Mouse (Mus musculus) stomach, postnatal 0 days (tissue): ENCODE data around the gene Meis2. TPM values are rescaled to one million over a fixed set of nuclear protein-coding genes. Genes with fewer than 3 reads are reported as not detected.

Experiments used
- ATAC-seq: fragments of 200-750 bp; cut with Nextera tagmentation; 2 replicates; pipeline ENCODE4 v1.8.0; 2017; ENCODE audit not compliant: low FRiP score, low TSS enrichment
- DNase-seq: peaks from one replicate; pipeline ENCODE4 v3.0.0-alpha.2; 2016; ENCODE audit warnings: low spot score
- H3K27ac ChIP-seq: fragments of 300-500 bp; sonication (generic); replicated peaks from 2 replicates; pipeline ENCODE4 v1.5.1; 2014; ENCODE audit warnings: mild to moderate bottlenecking, control low read depth
- H3K27me3 ChIP-seq: fragments of 300-500 bp; sonication (generic); 2 replicates; pipeline ENCODE4 v1.6.1; 2014; ENCODE audit warnings: low read length; ENCODE audit not compliant: control insufficient read depth, insufficient read depth
- H3K36me3 ChIP-seq: fragments of 300-500 bp; sonication (generic); 2 replicates; pipeline ENCODE4 v1.6.1; 2014; ENCODE audit warnings: low read length, mixed read lengths; ENCODE audit not compliant: control insufficient read depth, insufficient read depth
- H3K4me1 ChIP-seq: fragments of 300-500 bp; sonication (generic); replicated peaks from 2 replicates; pipeline ENCODE4 v1.6.1; 2014; ENCODE audit warnings: antibody characterized with exemption; ENCODE audit not compliant: control insufficient read depth, insufficient read depth
- H3K4me2 ChIP-seq: fragments of 300-500 bp; sonication (generic); replicated peaks from 2 replicates; pipeline ENCODE4 v1.6.1; 2014; ENCODE audit warnings: low read depth, mild to moderate bottlenecking, control low read depth, moderate library complexity
- H3K4me3 ChIP-seq: fragments of 300-500 bp; sonication (generic); 2 replicates; pipeline ENCODE4 v1.5.1; 2014; ENCODE audit warnings: low read depth, low read length, control low read depth
- H3K9ac ChIP-seq: fragments of 300-500 bp; sonication (generic); 2 replicates; pipeline ENCODE4 v1.6.1; 2014; ENCODE audit warnings: mild to moderate bottlenecking, low read length, control low read depth, mixed read lengths
- H3K9me3 ChIP-seq: fragments of 300-500 bp; sonication (generic); 2 replicates; pipeline ENCODE4 v1.6.1; 2016; ENCODE audit warnings: low read length; ENCODE audit not compliant: control insufficient read depth
- CTCF ChIP-seq: IDR thresholded peaks from 2 replicates; pipeline ENCODE4 v1.5.1; 2016; ENCODE audit warnings: antibody characterized with exemption, low read depth, mild to moderate bottlenecking, moderate library complexity
- EP300 ChIP-seq: optimal IDR thresholded peaks from 2 replicates; pipeline ENCODE3; 2016; ENCODE audit warnings: antibody characterized with exemption
- WGBS: fragments of 180-500 bp; shearing (Covaris S2); extraction: QIAGEN DNeasy Blood & Tissue Kit; methylation state at CpG from one replicate; pipeline ENCODE4 v1.1.7; 2014; 5-methylcytosine and 5-hydroxymethylcytosine counted together
- polyA plus RNA-seq: library from polyadenylated mRNA; unstranded; fragments of >200 nt; fragmentation: Nextera tagmentation; extraction: Ambion mirVana; gene quantifications from 2 replicates; pipeline ENCODE4 v1.2.1, GENCODE M21; 2015

Gene Meis2
- polyA plus RNA-seq, 1 experiment from 2014 or later = 17.7 TPM

DNA sequence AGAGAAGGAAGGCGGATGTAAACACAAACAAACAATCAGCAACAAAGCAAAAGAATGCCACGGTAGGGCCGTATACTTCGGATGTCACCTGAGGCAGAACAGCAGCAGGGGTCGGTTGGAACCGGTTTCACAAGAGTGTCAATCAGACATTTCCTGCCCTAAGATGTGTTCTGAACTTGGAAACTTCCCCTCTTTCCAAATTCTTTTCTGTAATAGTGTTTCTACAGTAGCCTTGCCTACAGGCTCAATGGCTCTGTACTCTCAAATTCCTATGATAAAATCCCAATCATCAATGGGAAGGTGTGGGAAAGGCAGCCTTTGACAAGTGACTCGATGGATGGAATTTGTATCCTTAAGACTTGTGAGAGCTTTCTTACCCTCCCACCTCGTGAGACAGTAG, 96.4 kb downstream of the Meis2 start:
- Histone ChIP-seq H3K9ac (no peak overlapping the region), H3K4me2 (no peak overlapping the region), H3K27ac (no peak overlapping the region), H3K9me3 (no peaks in the 10 kb centered on the region), H3K4me1 (0 out of 2 replicates have a peak, but pooled peaks cover 2% of the 10 kb centered on the region), H3K27me3 (no peaks in the 10 kb centered on the region), H3K36me3 (no peaks in the 10 kb centered on the region), H3K4me3 (no peak overlapping the region)
- WGBS = 57% methylated on average over 8 of the region's 8 CpGs
- no peak for TF ChIP-seq EP300
- TF ChIP-seq CTCF = no peak
- DNase-seq (no peak), ATAC-seq (no peak)

DNA sequence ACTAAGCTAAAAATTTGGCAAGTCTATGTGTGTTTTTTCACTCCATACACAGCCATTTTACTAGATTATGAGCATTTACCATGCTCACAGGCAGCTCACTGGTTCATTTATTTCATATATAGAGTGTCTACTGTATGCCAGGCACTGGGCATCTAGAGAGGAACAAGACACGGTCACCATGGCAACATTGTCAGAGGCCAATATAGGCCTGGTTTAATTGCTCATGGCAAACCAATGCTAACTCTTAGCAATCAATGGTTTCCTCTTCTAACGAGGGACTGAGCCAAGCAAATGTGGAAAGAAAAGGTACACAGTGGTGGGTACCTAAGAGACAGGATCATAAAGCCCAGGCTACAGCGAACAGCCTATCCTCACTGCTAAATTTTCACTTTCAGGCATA, 100.7 kb downstream of the Meis2 start:
- TF ChIP-seq EP300 (no peak), CTCF (no peak)
- ATAC-seq (no peak), DNase-seq (no peak)
- H3K9ac ChIP-seq = no peak overlapping the region
- 85% methylated on average over 3 of the region's 3 CpGs for WGBS
- no peaks in the 10 kb centered on the region for H3K9me3 ChIP-seq
- H3K27ac ChIP-seq = no peak overlapping the region
- no peaks in the 10 kb centered on the region for H3K4me1 ChIP-seq
- H3K4me2 ChIP-seq = no peak overlapping the region
- H3K27me3 ChIP-seq = no peaks in the 10 kb centered on the region
- no peaks in the 10 kb centered on the region for H3K36me3 ChIP-seq
- H3K4me3 ChIP-seq = no peak overlapping the region

DNA sequence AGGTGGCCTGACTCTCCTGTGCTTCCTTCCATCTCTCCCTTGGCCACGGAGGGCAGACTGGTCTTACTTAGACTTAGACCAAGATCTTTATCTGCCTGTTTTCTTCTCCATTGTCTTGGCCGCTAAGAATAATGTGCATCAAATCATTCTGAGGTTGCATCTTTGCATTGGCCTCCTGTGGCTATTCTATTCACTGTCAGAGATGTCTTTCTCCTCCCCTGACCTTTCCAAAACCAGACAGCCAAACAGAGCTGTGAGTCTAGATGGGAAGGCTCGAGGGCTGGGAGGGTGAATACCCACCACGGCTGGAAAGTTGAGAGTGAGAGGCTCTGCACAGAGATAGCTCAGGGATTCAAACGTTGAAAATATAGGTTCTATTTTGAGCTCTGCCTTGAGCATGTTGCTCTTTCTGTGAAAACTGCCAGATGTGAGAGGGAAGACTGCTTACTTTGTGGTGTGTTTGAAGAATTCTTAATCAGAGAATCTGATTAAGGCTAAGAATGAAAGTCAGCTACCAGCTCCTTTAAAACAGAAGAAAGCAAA, 102.3 kb downstream of the Meis2 start:
- no peak for ATAC-seq
- Histone ChIP-seq H3K9me3 (no peaks in the 10 kb centered on the region), H3K4me2 (no peak overlapping the region), H3K36me3 (no peaks in the 10 kb centered on the region), H3K9ac (no peak overlapping the region), H3K4me3 (no peak overlapping the region), H3K4me1 (no peaks in the 10 kb centered on the region), H3K27me3 (no peaks in the 10 kb centered on the region), H3K27ac (no peak overlapping the region)
- WGBS = 47% methylated on average over 5 of the region's 5 CpGs
- TF ChIP-seq CTCF (no peak), EP300 (no peak)
- no peak for DNase-seq

DNA sequence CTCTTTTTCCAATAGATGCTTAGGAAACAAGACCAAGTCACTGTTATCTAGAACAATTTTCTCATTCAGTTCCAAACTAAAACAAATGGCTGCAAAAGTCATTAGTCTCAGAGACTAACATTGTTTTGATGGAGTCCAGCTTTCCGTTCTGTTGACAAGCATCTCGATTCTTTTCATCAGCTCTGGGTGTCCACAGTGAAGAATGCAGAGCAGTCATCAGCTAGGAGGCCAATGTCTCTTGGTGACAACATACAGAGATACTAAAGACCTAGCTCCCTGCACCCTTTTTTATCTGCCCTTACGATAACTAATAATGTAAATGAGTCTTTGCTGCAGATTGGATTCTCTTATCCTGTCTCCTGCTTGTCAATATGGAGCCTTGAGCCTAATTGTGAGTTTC, 102.9 kb downstream of the Meis2 start:
- Histone ChIP-seq H3K27ac (no peak overlapping the region), H3K4me2 (no peak overlapping the region), H3K27me3 (no peaks in the 10 kb centered on the region), H3K9me3 (no peaks in the 10 kb centered on the region), H3K36me3 (no peaks in the 10 kb centered on the region), H3K4me3 (no peak overlapping the region), H3K4me1 (no peaks in the 10 kb centered on the region), H3K9ac (no peak overlapping the region)
- TF ChIP-seq EP300 (no peak), CTCF (no peak)
- DNase-seq = no peak
- WGBS = 62% methylated on average over 3 of the region's 3 CpGs
- ATAC-seq = no peak

DNA sequence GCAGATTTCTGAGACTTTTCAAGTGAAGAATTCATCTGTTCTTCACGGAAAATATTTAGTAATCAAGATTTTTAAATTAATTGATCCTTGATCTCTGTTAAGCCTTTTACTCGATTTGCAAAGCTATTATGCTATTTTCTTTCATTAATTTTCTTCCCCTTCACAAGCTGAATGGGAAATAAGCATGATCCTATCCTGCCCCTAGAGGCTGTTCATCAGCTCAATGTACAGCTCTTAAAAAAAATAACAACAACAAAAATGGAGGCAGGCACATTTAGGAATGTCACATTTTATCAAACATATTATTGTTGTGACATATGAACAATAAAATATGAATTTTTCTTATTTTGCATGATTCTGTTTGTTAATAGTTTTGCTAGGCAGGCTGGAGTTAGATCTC, 103.5 kb downstream of the Meis2 start:
- Histone ChIP-seq H3K27ac (no peak overlapping the region), H3K4me1 (no peaks in the 10 kb centered on the region), H3K27me3 (no peaks in the 10 kb centered on the region), H3K9ac (no peak overlapping the region), H3K9me3 (no peaks in the 10 kb centered on the region), H3K4me3 (no peak overlapping the region), H3K36me3 (no peaks in the 10 kb centered on the region), H3K4me2 (no peak overlapping the region)
- DNase-seq = no peak
- WGBS = 65% methylated on average over 2 of the region's 2 CpGs
- no peak for TF ChIP-seq EP300
- peak; percentile 32; the same call in 1 of the 2 replicates for TF ChIP-seq CTCF
- no peak for ATAC-seq

DNA sequence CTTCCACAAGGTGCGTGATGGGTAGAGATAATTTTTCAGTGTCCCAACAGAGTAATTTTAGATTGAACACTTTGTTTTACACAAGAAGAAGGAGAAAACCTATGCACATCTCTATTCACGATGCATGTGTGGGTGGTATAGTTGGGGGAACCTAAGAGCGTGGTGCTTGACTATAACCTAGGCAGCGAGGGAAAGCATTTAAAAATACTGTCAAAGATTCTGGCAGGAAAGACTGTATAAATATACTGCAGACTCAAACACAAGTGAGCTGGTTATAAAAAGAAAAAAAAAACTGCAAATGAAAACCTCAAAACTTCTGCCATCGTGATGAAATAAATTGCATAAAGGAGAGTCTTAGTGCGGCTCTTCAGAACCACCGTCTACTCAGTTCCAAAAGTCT, 105.0 kb downstream of the Meis2 start:
- Histone ChIP-seq H3K9ac (no peak overlapping the region), H3K9me3 (no peaks in the 10 kb centered on the region), H3K4me3 (no peak overlapping the region), H3K27ac (no peak overlapping the region), H3K36me3 (no peaks in the 10 kb centered on the region), H3K4me1 (no peaks in the 10 kb centered on the region), H3K27me3 (no peaks in the 10 kb centered on the region), H3K4me2 (no peak overlapping the region)
- ATAC-seq (no peak), DNase-seq (no peak)
- WGBS = 75% methylated on average over 7 of the region's 7 CpGs
- TF ChIP-seq CTCF (no peak), EP300 (no peak)
